Mouse (Mus musculus) heart, adult 11 months (tissue): ENCODE measurements at regions not wholly inside any gene's neighbourhood (a gene's known extent, or its start where the extent isn't known, plus 50 kb on each side); places are given as distances from the start of the nearest gene placed in this dataset.
A peak's percentile ranks its signal among the peaks of the same experiment; 100 is the strongest.

ENCODE experiments used
- DNase-seq: peaks from one replicate; pipeline ENCODE4 v3.0.0; 2022

DNA sequence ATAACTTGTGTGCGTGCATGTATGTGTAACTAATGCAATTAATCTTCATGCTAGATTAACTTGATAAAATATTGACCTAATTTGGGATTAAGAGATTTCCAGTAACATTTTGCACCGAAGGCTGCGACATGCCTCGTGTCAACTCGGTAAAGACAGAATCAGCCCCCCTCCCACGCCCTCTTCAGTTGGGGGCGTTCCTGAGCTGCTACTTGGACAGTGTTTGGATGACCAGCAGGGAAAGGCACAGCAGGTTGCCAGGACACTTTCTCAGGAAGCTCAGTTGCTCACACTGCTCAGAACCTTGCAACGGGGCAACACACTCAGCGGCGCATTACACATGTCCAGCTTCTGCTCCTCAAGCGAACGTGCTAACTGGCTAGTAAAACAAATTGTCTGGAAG is 326.2 kb upstream of the Fam241a start:
- DNase-seq = peak; percentile 59

DNA sequence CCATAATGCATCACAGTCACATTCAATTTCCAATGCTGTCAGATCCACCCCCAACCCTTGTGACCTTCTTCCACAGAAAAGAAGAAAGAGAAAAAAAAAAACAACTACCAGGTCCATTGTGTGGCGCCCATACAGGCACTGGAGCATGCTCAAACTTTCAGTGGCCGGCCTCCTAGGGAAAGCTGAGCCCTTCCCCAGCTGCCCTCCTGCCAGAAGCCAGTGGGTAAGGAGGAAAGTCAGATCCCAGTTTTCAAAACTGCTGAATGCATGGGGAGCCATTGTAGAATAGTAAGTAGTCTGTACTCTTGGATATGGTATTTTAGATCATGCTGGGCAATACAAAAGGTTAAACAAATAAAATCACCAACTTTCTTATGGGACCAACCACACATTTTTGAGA is 325.5 kb upstream of the Fam241a start:
- DNase-seq = no peak

- no peak for DNase-seq
Measured at GRCm38 (mm10) chr3:128220776-128221550, 324.8 kb upstream of the Fam241a start.

DNA sequence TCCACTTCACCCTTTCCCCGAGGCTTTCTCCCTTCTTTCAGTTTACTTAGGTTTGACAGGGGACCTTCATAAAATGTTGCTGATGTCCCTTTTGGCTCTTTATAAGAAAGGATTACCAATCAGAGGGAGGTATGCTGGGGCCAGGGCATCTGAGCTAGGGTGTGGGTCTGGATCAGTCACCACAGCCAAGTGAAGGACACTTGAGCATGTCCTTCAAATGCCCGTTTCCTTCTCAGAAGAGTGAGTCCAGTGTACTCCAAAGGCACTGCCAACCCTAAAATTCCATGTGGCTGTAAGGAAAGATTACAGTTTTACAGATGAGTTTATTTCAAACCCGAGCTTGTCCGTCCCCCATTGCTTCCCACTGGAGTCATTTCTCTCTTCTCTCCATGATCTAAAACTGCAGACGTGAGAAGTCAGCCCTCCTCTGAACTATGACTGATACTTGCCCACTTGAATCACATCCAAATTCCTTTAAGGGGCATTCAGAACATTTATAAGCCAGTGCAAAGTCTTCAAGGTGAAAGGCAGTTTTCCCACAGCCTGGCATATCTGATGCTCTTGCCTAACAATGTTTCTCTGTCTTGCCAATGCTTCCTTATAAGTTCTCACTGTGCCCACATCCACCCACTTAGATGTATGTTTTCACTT is 321.8 kb upstream of the Fam241a start:
- no peak for DNase-seq

GRCm38 (mm10) chr3:128212256-128212655 is 316.1 kb upstream of the Fam241a start:
- no peak for DNase-seq

DNA sequence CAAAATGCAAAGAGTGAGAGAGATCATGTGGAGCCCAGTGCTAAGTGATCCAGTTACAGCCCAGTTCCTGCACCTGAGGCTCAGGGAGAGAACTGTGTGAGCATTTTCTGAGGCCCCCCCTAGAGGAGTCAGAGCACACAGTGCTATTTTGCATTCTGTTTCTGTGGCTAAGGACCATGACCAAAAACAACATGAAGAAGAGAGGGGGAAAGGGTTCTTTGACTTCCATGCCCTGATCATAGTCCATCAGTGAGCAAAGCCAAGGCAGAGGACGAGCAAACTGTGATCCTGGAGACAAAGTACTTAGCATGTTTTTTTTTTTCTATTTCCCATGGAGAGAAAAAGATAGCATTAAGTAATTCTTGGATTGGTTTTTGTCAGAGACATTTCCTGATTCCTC is 314.5 kb upstream of the Fam241a start:
- no peak for DNase-seq

DNA sequence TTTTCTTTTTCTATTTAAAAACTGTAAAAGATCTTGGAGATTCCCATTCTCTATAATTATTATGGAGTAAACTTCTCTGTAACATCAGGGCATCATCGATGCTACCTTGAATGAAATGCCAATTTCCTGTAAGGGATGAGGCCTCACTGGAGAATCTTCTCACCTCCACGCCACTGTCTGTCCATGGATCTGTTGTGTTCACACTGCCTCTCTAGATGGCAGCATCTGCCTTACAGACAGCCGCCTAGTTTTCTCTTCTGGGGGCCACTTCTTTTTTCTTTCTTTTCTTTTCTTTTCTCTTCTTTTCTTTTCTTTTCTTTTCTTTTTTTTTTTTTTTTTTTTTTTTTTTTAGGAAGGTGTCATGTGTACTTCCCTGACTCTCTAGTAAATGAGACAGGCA is 310.8 kb upstream of the Fam241a start:
- DNase-seq = no peak

- DNase-seq = no peak
Measured at GRCm38 (mm10) chr3:128206483-128206882, 310.4 kb upstream of the Fam241a start.

DNA sequence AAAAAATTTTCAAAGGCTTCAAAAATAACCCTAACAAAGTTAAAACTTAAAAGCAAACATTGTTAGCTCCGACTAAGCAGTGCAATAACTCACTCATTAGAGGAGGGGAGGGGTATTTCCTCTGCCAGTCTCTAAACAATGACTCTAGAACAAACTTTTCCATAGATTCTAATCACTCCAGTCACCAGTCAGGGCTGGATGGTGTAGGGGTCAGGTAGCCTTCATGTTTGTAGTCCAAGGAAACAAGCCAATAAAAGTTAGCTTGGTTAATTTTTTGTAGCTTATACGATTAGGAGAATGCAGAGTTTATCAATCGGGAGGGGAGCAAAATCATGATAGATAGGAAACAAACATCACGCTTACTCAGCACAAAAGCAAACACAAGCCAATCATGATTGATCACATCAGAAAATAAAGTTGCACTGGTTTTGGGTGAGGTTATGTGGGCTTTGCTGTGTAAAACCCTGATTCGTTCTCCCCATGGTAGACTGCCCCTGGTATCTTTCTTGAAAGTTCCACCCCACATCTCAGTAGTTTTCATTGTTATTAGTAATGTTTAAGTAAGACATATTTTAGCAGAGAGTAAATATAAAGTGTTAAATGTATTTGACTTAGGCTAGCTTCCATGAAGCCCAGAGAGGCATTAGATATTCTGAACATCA is 304.6 kb upstream of the Fam241a start:
- no peak for DNase-seq

DNA sequence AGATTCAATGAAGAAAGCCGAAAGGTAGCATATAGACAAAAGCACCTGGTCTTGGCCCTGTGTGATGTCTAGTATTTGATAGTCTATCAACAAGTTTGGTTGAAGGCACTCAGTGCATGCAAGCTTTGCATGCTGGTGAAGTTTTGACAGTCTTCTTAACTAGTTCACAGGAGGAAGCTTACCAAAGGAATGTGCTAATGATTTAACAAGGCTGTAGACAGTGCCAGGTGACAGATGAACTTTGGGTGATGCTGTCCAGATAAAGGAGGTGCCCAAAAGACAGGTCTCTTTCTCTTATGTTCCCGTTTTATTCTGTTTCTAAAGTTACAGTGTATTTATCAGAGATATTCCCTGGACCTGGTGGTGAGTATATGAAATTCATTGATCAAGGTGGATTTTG is 303.3 kb upstream of the Fam241a start:
- no peak for DNase-seq

GRCm38 (mm10) chr3:128192046-128192800 is 296.1 kb upstream of the Fam241a start:
- no peak for DNase-seq

- DNase-seq = no peak
Measured at GRCm38 (mm10) chr3:128187330-128188044, 291.4 kb upstream of the Fam241a start.

DNA sequence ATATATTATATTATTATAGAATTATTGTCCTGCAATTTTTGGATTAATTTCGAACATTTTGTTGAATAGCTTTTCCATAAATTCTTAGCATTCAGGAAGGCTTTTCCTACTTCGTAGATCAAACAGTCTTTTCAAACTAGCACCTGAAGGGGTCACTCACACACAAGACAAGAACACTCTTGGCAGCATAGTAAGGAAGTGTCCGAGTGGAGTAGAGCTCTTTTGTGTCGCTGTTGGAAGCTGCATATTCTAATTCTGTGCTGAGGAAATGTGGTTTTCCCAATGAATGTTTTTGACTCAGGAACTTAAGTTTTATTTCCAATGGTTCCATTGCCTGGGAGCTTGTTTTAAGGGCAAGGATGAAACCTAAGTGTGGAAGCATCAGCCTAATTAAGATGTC is 290.2 kb upstream of the Fam241a start:
- no peak for DNase-seq

DNA sequence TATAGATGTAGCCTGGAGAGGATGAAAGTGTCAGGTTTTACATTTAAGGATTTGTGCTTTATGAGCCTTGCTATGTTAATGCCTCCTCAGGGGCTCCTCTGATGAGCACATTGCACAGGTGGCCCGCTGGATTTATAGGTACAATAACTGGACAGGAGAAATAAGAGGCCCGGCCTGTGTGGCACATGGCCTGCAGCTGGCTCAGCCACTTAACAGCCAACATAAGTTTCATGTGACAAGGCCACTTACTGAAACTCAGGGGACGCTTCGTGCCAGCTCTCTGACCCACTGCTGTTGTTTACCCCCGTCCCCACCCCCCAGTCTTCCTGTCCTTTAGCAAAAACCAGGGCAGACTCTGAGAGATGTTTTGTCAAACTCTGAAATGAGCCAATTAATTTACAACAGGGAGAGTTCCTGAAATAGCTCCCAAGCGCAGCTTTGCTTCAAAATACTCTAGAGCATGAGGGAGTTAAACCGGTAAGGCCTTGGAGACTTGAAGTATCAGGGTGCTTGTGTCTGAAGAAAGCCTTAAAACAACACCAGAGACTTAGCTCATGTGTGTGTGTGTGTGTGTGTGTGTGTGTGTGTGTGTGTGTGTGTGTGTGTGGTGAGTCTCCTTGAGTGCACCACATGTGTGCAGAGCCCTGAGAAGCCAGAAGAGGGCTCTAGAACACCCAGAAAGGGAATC is 285.2 kb upstream of the Fam241a start:
- no peak for DNase-seq

GRCm38 (mm10) chr3:128149216-128149615 is 253.1 kb upstream of the Fam241a start:
- DNase-seq = no peak

GRCm38 (mm10) chr3:128145329-128145728 is 249.2 kb upstream of the Fam241a start:
- DNase-seq = no peak

DNA sequence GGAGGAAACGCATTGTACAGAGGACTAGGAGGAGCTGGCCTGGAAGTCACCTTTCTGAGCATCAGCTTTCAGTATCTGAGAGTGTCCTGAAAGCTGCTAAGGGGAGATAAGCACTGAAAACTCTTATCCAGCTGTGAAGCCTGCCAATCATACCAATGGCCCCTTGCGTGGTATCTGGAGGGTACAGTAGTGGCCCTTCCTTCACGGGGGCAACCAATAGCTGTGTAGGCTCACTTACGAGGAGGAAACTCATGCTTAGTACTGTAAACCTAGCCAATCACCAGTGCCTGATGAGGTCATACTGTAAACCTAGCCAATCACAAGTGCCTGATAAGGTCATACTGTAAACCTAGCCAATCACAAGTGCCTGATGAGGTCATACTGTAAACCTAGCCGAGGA is 231.7 kb upstream of the Fam241a start:
- no peak for DNase-seq

DNA sequence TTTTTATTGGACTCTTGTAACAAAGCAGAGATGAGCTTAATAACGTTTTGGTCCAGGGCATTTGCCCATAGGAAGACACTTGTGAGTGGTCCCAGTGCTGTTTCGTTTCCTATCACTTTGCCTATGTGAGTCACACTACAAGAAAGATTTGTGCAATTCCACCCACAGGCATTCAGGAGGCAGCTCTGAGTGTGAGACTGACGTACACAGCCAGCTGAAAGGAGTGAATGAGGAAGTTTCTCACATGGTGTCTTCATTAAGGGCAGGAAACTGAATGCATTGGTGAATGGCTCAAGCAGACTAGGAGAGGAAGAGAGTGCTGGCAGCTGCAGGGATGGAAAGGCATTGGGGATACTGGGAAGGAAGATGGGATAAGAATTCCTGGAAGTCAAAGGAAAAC is 230.5 kb upstream of the Fam241a start:
- DNase-seq = peak; percentile 75

GRCm38 (mm10) chr3:128122111-128122510 is 226.0 kb upstream of the Fam241a start:
- no peak for DNase-seq

- DNase-seq = no peak
Measured at GRCm38 (mm10) chr3:128120647-128121440, 224.7 kb upstream of the Fam241a start.

- DNase-seq = no peak
Measured at GRCm38 (mm10) chr3:128113209-128113608, 217.1 kb upstream of the Fam241a start.
